Mouse (Mus musculus): ENCODE results near the gene Cdkal1. TPM values are rescaled to one million over a fixed set of nuclear protein-coding genes. Genes with fewer than 3 reads are reported as not detected.

Cdkal1 gene
- polyA plus RNA-seq, 1 experiment from 2014 or later: 15.1 TPM

- TF ChIP-seq CTCF (IDR thresholded peaks at IDR 0.05): no peak
- ATAC-seq: no peak
- in situ Hi-C loops (cut with MboI; ENCODE audit: low pct_unique_long_range_greater_than_20kb): no loop called here
- CTCF ChIA-PET: interaction anchor here (2.7 kb wide), 1 partner anchor 8 kb away, joined by 7 read pairs; no protein-coding TSS in a partner anchor
- POLR2A ChIA-PET: no interaction called here
- DNase-seq (ENCODE audit: low read depth, low spot score): no peak
- no peaks in the 10 kb centered on the region for H3K27me3 ChIP-seq
These were observed 108.8 kb downstream of the Cdkal1 start for GRCm38 (mm10) chr13:29746501-29747346.

- POLR2A ChIA-PET: no interaction called here
- ATAC-seq: no peak
- CTCF ChIA-PET: interaction anchor here (0.8 to 2.7 kb wide), 3 partner anchors 9 to 25 kb away, joined by 3 to 7 read pairs (median 3); no protein-coding TSS in a partner anchor
- H3K27me3 ChIP-seq: no peaks in the 10 kb centered on the region
- DNase-seq (ENCODE audit: low read depth, low spot score): no peak
- TF ChIP-seq CTCF (IDR thresholded peaks at IDR 0.05): no peak
- in situ Hi-C loops (cut with MboI; ENCODE audit: low pct_unique_long_range_greater_than_20kb): no loop called here
These were observed 110.4 kb downstream of the Cdkal1 start for GRCm38 (mm10) chr13:29745073-29745472.

GRCm38 (mm10) chr13:29744188-29744587 lies 111.3 kb downstream of the Cdkal1 start:
- ChIA-PET CTCF (interaction anchor here (0.8 to 2.7 kb wide), 3 partner anchors 8 to 26 kb away, joined by 3 to 7 read pairs (median 3); no protein-coding TSS in a partner anchor), POLR2A (no interaction called here)
- peak; percentile 44 for TF ChIP-seq CTCF (IDR thresholded peaks at IDR 0.05)
- in situ Hi-C loops (cut with MboI; ENCODE audit: low pct_unique_long_range_greater_than_20kb): no loop called here
- ATAC-seq (no peak), DNase-seq (ENCODE audit: low read depth, low spot score) (no peak)
- H3K27me3 ChIP-seq: no peaks in the 10 kb centered on the region

- CTCF ChIA-PET: interaction anchor here (2.7 kb wide), 1 partner anchor 11 kb away, joined by 7 read pairs; no protein-coding TSS in a partner anchor
- in situ Hi-C loops (cut with MboI; ENCODE audit: low pct_unique_long_range_greater_than_20kb): no loop called here
- TF ChIP-seq CTCF (IDR thresholded peaks at IDR 0.05): no peak
- ATAC-seq: no peak
- no peak for DNase-seq (ENCODE audit: low read depth, low spot score)
- no peaks in the 10 kb centered on the region for H3K27me3 ChIP-seq
- POLR2A ChIA-PET: no interaction called here
These were observed 111.7 kb downstream of the Cdkal1 start for GRCm38 (mm10) chr13:29743761-29744160.

GRCm38 (mm10) chr13:29737675-29738461 lies 117.6 kb downstream of the Cdkal1 start:
- no peak for TF ChIP-seq CTCF (IDR thresholded peaks at IDR 0.05)
- CTCF ChIA-PET: interaction anchor here (2.2 kb wide), 1 partner anchor 8 kb away, joined by 7 read pairs; no protein-coding TSS in a partner anchor
- no peaks in the 10 kb centered on the region for H3K27me3 ChIP-seq
- ATAC-seq (no peak), DNase-seq (ENCODE audit: low read depth, low spot score) (no peak)
- in situ Hi-C loops (cut with MboI; ENCODE audit: low pct_unique_long_range_greater_than_20kb): no loop called here
- POLR2A ChIA-PET: interaction anchor here (1.0 kb wide), 1 partner anchor 16 kb away, joined by 3 read pairs; no protein-coding TSS in a partner anchor

GRCm38 (mm10) chr13:29734496-29734895 lies 121.0 kb downstream of the Cdkal1 start:
- no peaks in the 10 kb centered on the region for H3K27me3 ChIP-seq
- ATAC-seq (no peak), DNase-seq (ENCODE audit: low read depth, low spot score) (no peak)
- in situ Hi-C loops (cut with MboI; ENCODE audit: low pct_unique_long_range_greater_than_20kb): no loop called here
- ChIA-PET POLR2A (interaction anchor here (1.4 kb wide), 1 partner anchor 21 kb away, joined by 3 read pairs; no protein-coding TSS in a partner anchor), CTCF (interaction anchor here (0.8 to 1.2 kb wide), 3 partner anchors 9 to 13 kb away, joined by 3 to 4 read pairs (median 3); no protein-coding TSS in a partner anchor)
- TF ChIP-seq CTCF (IDR thresholded peaks at IDR 0.05): no peak

- TF ChIP-seq CTCF (IDR thresholded peaks at IDR 0.05): no peak
- POLR2A ChIA-PET: no interaction called here
- ATAC-seq (no peak), DNase-seq (ENCODE audit: low read depth, low spot score) (no peak)
- in situ Hi-C loops (cut with MboI; ENCODE audit: low pct_unique_long_range_greater_than_20kb): no loop called here
- CTCF ChIA-PET: interaction anchor here (0.9 kb wide), 1 partner anchor 11 kb away, joined by 3 read pairs; no protein-coding TSS in a partner anchor
- H3K27me3 ChIP-seq: no peaks in the 10 kb centered on the region
These were observed 129.2 kb downstream of the Cdkal1 start for GRCm38 (mm10) chr13:29726154-29726825.

- in situ Hi-C loops (cut with MboI; ENCODE audit: low pct_unique_long_range_greater_than_20kb): no loop called here
- POLR2A ChIA-PET: interaction anchor here (1.2 kb wide), 1 partner anchor 10 kb away, joined by 4 read pairs; no protein-coding TSS in a partner anchor
- H3K27me3 ChIP-seq: no peaks in the 10 kb centered on the region
- TF ChIP-seq CTCF (IDR thresholded peaks at IDR 0.05): no peak
- no peak for DNase-seq (ENCODE audit: low read depth, low spot score)
- ATAC-seq: no peak
- CTCF ChIA-PET: interaction anchor here (0.9 to 2.6 kb wide), 4 partner anchors 9 to 30 kb away, joined by 3 to 8 read pairs (median 4); no protein-coding TSS in a partner anchor
These were observed 130.6 kb downstream of the Cdkal1 start for GRCm38 (mm10) chr13:29724855-29725254.

- ATAC-seq (no peak), DNase-seq (ENCODE audit: low read depth, low spot score) (no peak)
- POLR2A ChIA-PET: no interaction called here
- CTCF ChIA-PET: interaction anchor here (2.6 kb wide), 1 partner anchor 7 kb away, joined by 8 read pairs; no protein-coding TSS in a partner anchor
- in situ Hi-C loops (cut with MboI; ENCODE audit: low pct_unique_long_range_greater_than_20kb): no loop called here
- no peak for TF ChIP-seq CTCF (IDR thresholded peaks at IDR 0.05)
- H3K27me3 ChIP-seq: no peaks in the 10 kb centered on the region
These were observed 132.3 kb downstream of the Cdkal1 start for GRCm38 (mm10) chr13:29723150-29723549.

GRCm38 (mm10) chr13:29721206-29721605 lies 134.3 kb downstream of the Cdkal1 start:
- in situ Hi-C loops (cut with MboI; ENCODE audit: low pct_unique_long_range_greater_than_20kb): no loop called here
- ChIA-PET CTCF (interaction anchor here (1.6 kb wide), 1 partner anchor 11 kb away, joined by 4 read pairs; no protein-coding TSS in a partner anchor), POLR2A (interaction anchor here (1.1 kb wide), 1 partner anchor 17 kb away, joined by 3 read pairs; no protein-coding TSS in a partner anchor)
- no peak for TF ChIP-seq CTCF (IDR thresholded peaks at IDR 0.05)
- no peak for DNase-seq (ENCODE audit: low read depth, low spot score)
- no peaks in the 10 kb centered on the region for H3K27me3 ChIP-seq
- no peak for ATAC-seq
